Mouse (Mus musculus): ENCODE data around the gene Dgkq. TPM values are rescaled to one million over a fixed set of nuclear protein-coding genes. Genes with fewer than 3 reads are reported as not detected.

Dgkq gene
- polyA plus RNA-seq, 2 experiments = 1.9 to 4.7 TPM

DNA sequence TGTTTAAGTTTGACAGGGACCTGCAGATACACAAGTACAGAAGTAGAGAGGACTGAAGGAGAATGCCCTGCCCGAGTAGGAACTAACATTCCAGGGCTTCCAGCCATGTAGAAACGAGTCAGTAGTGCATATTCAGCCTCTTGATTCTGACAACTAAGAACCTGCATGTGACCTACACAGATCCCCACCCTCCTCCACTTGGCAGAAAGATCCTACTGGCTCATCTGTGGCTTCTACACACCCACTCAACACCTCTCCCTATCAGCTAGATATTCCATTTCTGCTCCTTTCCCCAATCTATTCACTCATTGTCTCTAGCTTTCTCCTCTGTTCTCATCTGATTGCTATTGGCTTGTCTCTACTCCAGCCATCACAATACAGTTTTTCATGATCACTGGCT is 47.6 kb downstream of the Dgkq start:
- no peak for TF ChIP-seq EP300 (IDR thresholded peaks at IDR 0.05; ENCODE audit: low read depth)
- no peak for TF ChIP-seq CTCF (IDR thresholded peaks at IDR 0.05; ENCODE audit: low read depth)
- Histone ChIP-seq H3K9me3 (ENCODE audit: control insufficient read depth, low read length) (no peaks in the 10 kb centered on the region), H3K4me3 (ENCODE audit: insufficient read depth in 1 of 2, low read depth in 2 of 2, low read length in 2 of 2) (no peak overlapping the region), H3K27ac (no peak overlapping the region), H3K36me3 (replicated peaks; ENCODE audit: control insufficient read depth, insufficient read depth, low read depth) (peaks cover 41% of the 10 kb centered on the region), H3K4me2 (ENCODE audit: low read depth) (no peak overlapping the region), H3K4me1 (replicated peaks; ENCODE audit: control insufficient read depth in 2 of 2, insufficient read depth in 2 of 2, low read length in 1 of 2) (peaks cover 4% of the 10 kb centered on the region in 2 experiments; a peak in 3 of 4 replicates), H3K9ac (replicated peaks) (no peak overlapping the region), H3K27me3 (ENCODE audit: control insufficient read depth, insufficient read depth, low read length) (no peaks in the 10 kb centered on the region)
- 59% methylated on average over 2 of the region's 2 CpGs for WGBS (ENCODE audit: insufficient replicate concordance)
- ATAC-seq (ENCODE audit: insufficient read depth) (no peak), DNase-seq (ENCODE audit: low read depth in 3 of 3, low spot score in 3 of 3) (no peak)

DNA sequence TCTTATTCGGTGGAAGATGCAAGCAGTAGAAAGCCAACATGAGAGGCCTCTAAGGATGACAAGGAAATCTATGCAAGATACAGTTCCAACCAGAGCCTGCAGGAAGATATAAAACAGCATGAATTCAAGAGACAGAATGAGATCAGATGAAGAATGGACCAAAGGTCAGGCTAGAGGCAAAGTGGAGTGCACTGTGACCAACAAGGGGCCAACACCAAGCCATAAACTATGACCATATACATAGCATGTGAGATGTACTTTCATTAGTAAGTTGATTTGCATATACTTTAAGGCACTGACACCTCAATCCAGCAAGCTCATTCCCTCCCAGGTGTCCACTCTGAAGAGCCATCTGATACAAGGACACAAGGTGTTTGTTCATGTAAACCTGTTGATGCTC is 59.0 kb downstream of the Dgkq start:
- ATAC-seq (ENCODE audit: insufficient read depth) = no peak
- TF ChIP-seq EP300 (IDR thresholded peaks at IDR 0.05; ENCODE audit: low read depth) (no peak), CTCF (IDR thresholded peaks at IDR 0.05; ENCODE audit: low read depth) (no peak)
- no peak overlapping the region for H3K27ac ChIP-seq

DNA sequence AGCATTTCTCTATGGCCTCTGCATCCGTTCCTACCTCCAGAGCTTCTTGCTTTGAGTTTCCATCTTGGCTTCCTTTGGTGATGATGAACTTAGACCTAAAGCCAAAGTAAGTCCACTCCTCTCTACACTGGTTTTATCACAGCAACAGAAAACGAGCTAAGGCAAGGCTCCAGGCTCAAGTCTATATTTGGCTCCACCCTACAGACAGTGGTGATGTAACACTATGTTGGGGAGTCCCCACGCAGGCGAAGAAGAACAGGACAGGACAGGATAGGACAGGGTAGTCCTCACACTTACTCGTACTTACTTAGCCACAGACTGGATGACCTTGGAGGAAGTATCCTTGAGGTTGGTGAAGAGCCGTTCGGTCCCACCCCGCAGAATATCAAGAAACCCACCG is 66.9 kb downstream of the Dgkq start:
- H3K4me3 ChIP-seq (ENCODE audit: insufficient read depth in 1 of 2, low read depth in 2 of 2, low read length in 2 of 2) = no peak overlapping the region
- H3K4me1 ChIP-seq (replicated peaks; ENCODE audit: control insufficient read depth in 2 of 2, insufficient read depth in 2 of 2, low read length in 1 of 2) = no peaks in the 10 kb centered on the region
- DNase-seq (ENCODE audit: low read depth in 3 of 3, low spot score in 3 of 3) (no peak), ATAC-seq (ENCODE audit: insufficient read depth) (no peak)
- H3K27me3 ChIP-seq (ENCODE audit: control insufficient read depth, insufficient read depth, low read length) = no peaks in the 10 kb centered on the region
- no peak overlapping the region for H3K9ac ChIP-seq (replicated peaks)
- TF ChIP-seq EP300 (IDR thresholded peaks at IDR 0.05; ENCODE audit: low read depth) (no peak), CTCF (IDR thresholded peaks at IDR 0.05; ENCODE audit: low read depth) (no peak)
- peaks cover 70% of the 10 kb centered on the region for H3K36me3 ChIP-seq (replicated peaks; ENCODE audit: control insufficient read depth, insufficient read depth, low read depth)
- no peak overlapping the region for H3K27ac ChIP-seq
- no peak overlapping the region for H3K4me2 ChIP-seq (ENCODE audit: low read depth)
- 84% methylated on average over 9 of the region's 9 CpGs for WGBS (ENCODE audit: insufficient replicate concordance)
- H3K9me3 ChIP-seq (ENCODE audit: control insufficient read depth, low read length) = no peaks in the 10 kb centered on the region

More for the DNA sequence above, 59.0 kb downstream of the Dgkq start:
- Histone ChIP-seq H3K4me3 (ENCODE audit: insufficient read depth in 1 of 2, low read depth in 2 of 2, low read length in 2 of 2) (no peak overlapping the region), H3K9me3 (ENCODE audit: control insufficient read depth, low read length) (no peaks in the 10 kb centered on the region), H3K4me2 (ENCODE audit: low read depth) (no peak overlapping the region), H3K4me1 (replicated peaks; ENCODE audit: control insufficient read depth in 2 of 2, insufficient read depth in 2 of 2, low read length in 1 of 2) (no peaks in the 10 kb centered on the region), H3K27me3 (ENCODE audit: control insufficient read depth, insufficient read depth, low read length) (no peaks in the 10 kb centered on the region), H3K9ac (replicated peaks) (no peak overlapping the region), H3K36me3 (replicated peaks; ENCODE audit: control insufficient read depth, insufficient read depth, low read depth) (peaks cover 66% of the 10 kb centered on the region)
- 79% methylated on average over 1 of the region's 1 CpGs for WGBS (ENCODE audit: insufficient replicate concordance)
- DNase-seq (ENCODE audit: low read depth in 3 of 3, low spot score in 3 of 3) = no peak

DNA sequence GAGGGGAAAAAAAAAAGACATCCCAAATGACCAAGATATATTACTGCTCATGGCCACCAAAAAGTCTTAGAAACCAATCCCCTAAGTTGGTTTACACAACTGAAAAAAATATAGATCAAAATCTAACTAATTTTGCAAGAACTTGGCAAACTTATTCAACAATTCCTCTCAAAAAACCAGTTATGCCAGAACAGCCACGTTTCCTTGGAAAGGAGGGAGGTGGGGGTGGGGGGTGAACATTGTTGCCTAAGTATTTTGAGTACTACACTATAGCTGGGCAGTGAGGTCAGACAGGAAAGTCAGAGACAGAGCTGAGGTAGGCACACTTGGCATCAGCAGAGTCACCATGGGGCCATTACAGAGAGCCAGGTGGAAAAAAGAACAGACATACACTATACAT is 69.5 kb downstream of the Dgkq start:
- Histone ChIP-seq H3K4me2 (ENCODE audit: low read depth) (no peak overlapping the region), H3K36me3 (replicated peaks; ENCODE audit: control insufficient read depth, insufficient read depth, low read depth) (peaks cover 67% of the 10 kb centered on the region), H3K27ac (no peak overlapping the region), H3K9ac (replicated peaks) (no peak overlapping the region), H3K9me3 (ENCODE audit: control insufficient read depth, low read length) (no peaks in the 10 kb centered on the region), H3K4me3 (ENCODE audit: insufficient read depth in 1 of 2, low read depth in 2 of 2, low read length in 2 of 2) (no peak overlapping the region), H3K27me3 (ENCODE audit: control insufficient read depth, insufficient read depth, low read length) (no peaks in the 10 kb centered on the region), H3K4me1 (replicated peaks; ENCODE audit: control insufficient read depth in 2 of 2, insufficient read depth in 2 of 2, low read length in 1 of 2) (no peaks in the 10 kb centered on the region)
- DNase-seq (ENCODE audit: low read depth in 3 of 3, low spot score in 3 of 3) (no peak), ATAC-seq (ENCODE audit: insufficient read depth) (no peak)
- WGBS (ENCODE audit: insufficient replicate concordance) = 66% methylated on average over 1 of the region's 1 CpGs
- TF ChIP-seq CTCF (IDR thresholded peaks at IDR 0.05; ENCODE audit: low read depth) = no peak
- no peak for TF ChIP-seq EP300 (IDR thresholded peaks at IDR 0.05; ENCODE audit: low read depth)

Other genes starting within 250 kb of the Dgkq start
- gene Atp5k, start 235.2 kb downstream of the Dgkq start, polyA plus RNA-seq (2012; rRNA removed) = 76.5 and 99.9 TPM in 2 replicates
- gene Atp5k, start 235.2 kb downstream of the Dgkq start, polyA plus RNA-seq (2014; fragmentation: Nextera tagmentation; extraction: Ambion mirVana) = 274 and 285 TPM in 2 replicates
- 0.32 and 0.36 TPM in 2 replicates for gene Mfsd7a, start 220.8 kb downstream of the Dgkq start, polyA plus RNA-seq (2012; rRNA removed)
- gene Mfsd7a, start 220.8 kb downstream of the Dgkq start, polyA plus RNA-seq (2014; fragmentation: Nextera tagmentation; extraction: Ambion mirVana) = 0.08 and 0.09 TPM in 2 replicates
- gene Pcgf3, start 208.4 kb downstream of the Dgkq start, polyA plus RNA-seq (2012; rRNA removed) = 3.8 and 4.9 TPM in 2 replicates
- 4.5 and 5.4 TPM in 2 replicates for gene Pcgf3, start 208.4 kb downstream of the Dgkq start, polyA plus RNA-seq (2014; fragmentation: Nextera tagmentation; extraction: Ambion mirVana)
- gene Cplx1, start 119.6 kb downstream of the Dgkq start, polyA plus RNA-seq (2012; rRNA removed) = 0.23 TPM in 1 of 2 replicates, not detected in the other
- not detected in 2 replicates for gene Cplx1, start 119.6 kb downstream of the Dgkq start, polyA plus RNA-seq (2014; fragmentation: Nextera tagmentation; extraction: Ambion mirVana)
- 19.4 and 22.6 TPM in 2 replicates for gene Gak, start 39.9 kb downstream of the Dgkq start, polyA plus RNA-seq (2012; rRNA removed)
- 20.7 and 22.7 TPM in 2 replicates for gene Gak, start 39.9 kb downstream of the Dgkq start, polyA plus RNA-seq (2014; fragmentation: Nextera tagmentation; extraction: Ambion mirVana)
- gene Tmem175, start 39.9 kb downstream of the Dgkq start, polyA plus RNA-seq (2012; rRNA removed) = 8.2 and 11.1 TPM in 2 replicates
- gene Tmem175, start 39.9 kb downstream of the Dgkq start, polyA plus RNA-seq (2014; fragmentation: Nextera tagmentation; extraction: Ambion mirVana) = 12.8 and 15.0 TPM in 2 replicates
- gene Idua, start 9.3 kb downstream of the Dgkq start, polyA plus RNA-seq (2012; rRNA removed) = 3.0 and 3.1 TPM in 2 replicates
- 2.5 and 2.9 TPM in 2 replicates for gene Idua, start 9.3 kb downstream of the Dgkq start, polyA plus RNA-seq (2014; fragmentation: Nextera tagmentation; extraction: Ambion mirVana)
- gene Slc26a1, start 5.9 kb upstream of the Dgkq start, polyA plus RNA-seq (2012; rRNA removed) = 15.3 and 17.9 TPM in 2 replicates
- 12.6 and 15.5 TPM in 2 replicates for gene Slc26a1, start 5.9 kb upstream of the Dgkq start, polyA plus RNA-seq (2014; fragmentation: Nextera tagmentation; extraction: Ambion mirVana)
- 11.0 and 12.7 TPM in 2 replicates for gene Fgfrl1, start 22.7 kb upstream of the Dgkq start, polyA plus RNA-seq (2012; rRNA removed)
- gene Fgfrl1, start 22.7 kb upstream of the Dgkq start, polyA plus RNA-seq (2014; fragmentation: Nextera tagmentation; extraction: Ambion mirVana) = 5.9 and 7.4 TPM in 2 replicates
- gene Rnf212, start 105.3 kb upstream of the Dgkq start, polyA plus RNA-seq (2012; rRNA removed) = 3.2 and 4.6 TPM in 2 replicates
- gene Rnf212, start 105.3 kb upstream of the Dgkq start, polyA plus RNA-seq (2014; fragmentation: Nextera tagmentation; extraction: Ambion mirVana) = 3.3 and 4.9 TPM in 2 replicates
- not detected in 2 replicates for gene Tmed11, start 125.7 kb upstream of the Dgkq start, polyA plus RNA-seq (2012; rRNA removed)
- gene Tmed11, start 125.7 kb upstream of the Dgkq start, polyA plus RNA-seq (2014; fragmentation: Nextera tagmentation; extraction: Ambion mirVana) = not detected in 2 replicates
- not detected in 2 replicates for gene Vmn2r8, start 139.2 kb upstream of the Dgkq start, polyA plus RNA-seq (2012; rRNA removed)
- not detected in 2 replicates for gene Vmn2r8, start 139.2 kb upstream of the Dgkq start, polyA plus RNA-seq (2014; fragmentation: Nextera tagmentation; extraction: Ambion mirVana)
- not detected in 2 replicates for gene Vmn2r9, start 182.9 kb upstream of the Dgkq start, polyA plus RNA-seq (2012; rRNA removed)
- gene Vmn2r9, start 182.9 kb upstream of the Dgkq start, polyA plus RNA-seq (2014; fragmentation: Nextera tagmentation; extraction: Ambion mirVana) = not detected in 2 replicates